Mouse (Mus musculus) lung, postnatal 4 days (tissue): ENCODE measurements at regions not wholly inside any gene's neighbourhood (a gene's known extent, or its start where the extent isn't known, plus 50 kb on each side); places are given as distances from the start of the nearest gene placed in this dataset.

Experiments used
- DNase-seq, 2 experiments: peaks; one replicate each; pipeline ENCODE4 v3.0.0; 2021

- peak; percentile 53 to 80 for DNase-seq
Measured at GRCm38 (mm10) chr2:159168553-159169064, 374.0 kb downstream of the Dhx35 start.

DNA sequence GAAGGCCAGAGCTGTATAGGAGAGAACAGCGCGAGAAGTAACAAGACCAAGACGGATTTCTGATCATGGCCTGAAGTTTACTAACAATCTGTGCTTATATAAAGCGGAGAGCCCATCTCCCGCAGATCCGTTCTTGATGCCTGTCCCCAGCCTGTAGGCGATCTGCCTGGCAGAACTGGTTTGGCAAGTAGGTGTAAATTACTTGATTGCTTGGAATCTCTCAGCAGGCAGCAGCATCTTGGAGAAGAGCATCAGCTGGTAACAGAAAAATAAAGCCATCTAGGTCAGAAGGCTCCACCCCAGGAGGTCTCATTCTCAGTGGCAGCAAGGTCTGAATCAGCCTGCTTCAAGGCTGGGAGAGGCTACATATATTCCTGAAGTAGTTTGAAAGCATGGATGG is 401.5 kb downstream of the Dhx35 start:
- DNase-seq = no peak

GRCm38 (mm10) chr2:159232266-159232665 is 437.7 kb downstream of the Dhx35 start:
- no peak for DNase-seq

GRCm38 (mm10) chr2:159235000-159235399 is 440.4 kb downstream of the Dhx35 start:
- no peak for DNase-seq

DNA sequence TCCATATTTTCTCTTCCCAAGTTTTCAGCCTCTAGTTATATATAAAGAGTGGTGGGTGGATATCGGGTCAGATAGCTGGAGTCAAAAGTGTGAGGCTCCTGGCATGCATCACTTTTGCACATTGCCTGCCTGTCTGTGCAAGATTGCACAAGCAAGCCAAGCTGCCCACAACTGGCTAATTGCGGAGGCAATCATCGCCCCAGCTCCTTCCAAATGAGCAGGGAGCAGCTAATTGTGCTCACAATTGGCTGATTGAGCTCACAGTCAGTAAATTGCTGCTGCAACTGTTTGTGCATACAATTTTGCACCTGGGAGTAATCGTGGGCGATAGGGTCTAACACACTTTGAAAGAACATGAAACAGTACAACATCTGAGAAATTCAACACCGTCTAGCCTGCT is 455.5 kb downstream of the Dhx35 start:
- no peak for DNase-seq

DNA sequence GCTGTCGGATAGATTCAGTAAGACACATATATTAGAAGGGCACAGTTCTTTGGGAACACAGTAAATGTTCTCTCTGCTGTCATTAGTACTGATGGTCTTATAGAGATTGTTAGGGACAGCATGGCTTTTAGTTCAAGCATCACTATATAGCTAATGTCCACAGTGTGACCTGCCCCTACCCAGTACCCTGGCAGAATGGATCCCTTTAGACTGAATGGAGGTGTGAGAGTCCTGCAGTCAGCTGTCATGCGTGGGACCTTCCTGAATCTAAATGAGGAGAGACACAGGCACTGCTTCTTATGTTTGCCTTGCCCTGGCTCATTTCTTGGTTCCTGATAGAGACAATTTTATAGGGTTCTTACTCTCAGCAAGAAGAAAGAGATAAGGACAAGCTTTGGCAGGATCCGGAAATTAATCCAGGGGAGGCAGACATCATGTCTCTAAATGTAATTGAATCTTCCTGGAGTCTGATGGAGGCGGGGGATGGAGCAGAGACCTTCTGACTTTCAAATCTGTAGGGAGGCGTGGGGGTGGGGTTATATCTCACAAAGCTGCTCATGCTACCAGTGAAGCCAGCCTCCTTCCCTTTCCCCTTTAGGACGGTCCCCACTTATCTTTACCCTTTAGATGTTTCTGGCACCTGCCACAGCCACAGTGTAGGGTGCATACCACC is 456.5 kb downstream of the Dhx35 start:
- DNase-seq = no peak

- peak; percentile 8 to 35 for DNase-seq
Measured at GRCm38 (mm10) chr2:159270221-159271080, 475.8 kb downstream of the Dhx35 start.

- DNase-seq = no peak
Measured at GRCm38 (mm10) chr2:159278896-159279295, 484.3 kb downstream of the Dhx35 start.

DNA sequence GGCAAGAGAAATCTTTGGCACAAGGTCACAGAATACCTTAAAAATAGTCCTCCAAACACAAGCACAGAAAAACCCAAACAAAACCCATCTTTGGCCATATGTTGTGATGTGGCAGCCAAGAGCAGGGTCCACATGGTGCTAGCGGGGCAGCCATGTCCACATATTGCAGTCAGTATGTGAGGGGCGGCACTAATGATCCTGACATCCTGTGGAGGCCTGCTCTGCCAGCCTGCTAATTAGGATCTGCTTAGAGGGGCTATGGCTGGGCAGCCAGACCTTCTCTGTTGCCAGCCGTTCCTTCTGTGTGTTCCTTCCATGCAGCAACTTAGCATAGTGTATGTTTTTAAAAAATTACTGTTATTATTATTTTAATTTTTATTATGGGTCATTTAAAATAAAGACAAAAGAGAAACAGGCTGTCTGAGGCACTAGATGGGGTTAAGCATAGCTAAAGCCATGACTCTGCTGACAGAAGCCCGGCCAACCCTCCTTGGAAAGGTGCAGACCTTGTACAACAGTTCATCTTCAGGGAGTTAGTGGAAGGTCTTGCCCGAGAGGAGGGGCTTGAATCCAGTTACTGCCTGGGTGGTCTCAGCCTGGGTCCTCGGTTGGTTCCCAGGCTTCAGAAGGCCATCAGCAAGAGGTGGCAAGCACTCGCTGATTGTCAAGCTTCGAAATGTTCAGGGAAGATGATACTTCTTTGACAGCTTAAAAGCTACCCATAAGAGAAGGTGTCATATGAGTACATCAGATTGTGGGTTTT is 487.1 kb downstream of the Dhx35 start:
- no peak for DNase-seq

DNA sequence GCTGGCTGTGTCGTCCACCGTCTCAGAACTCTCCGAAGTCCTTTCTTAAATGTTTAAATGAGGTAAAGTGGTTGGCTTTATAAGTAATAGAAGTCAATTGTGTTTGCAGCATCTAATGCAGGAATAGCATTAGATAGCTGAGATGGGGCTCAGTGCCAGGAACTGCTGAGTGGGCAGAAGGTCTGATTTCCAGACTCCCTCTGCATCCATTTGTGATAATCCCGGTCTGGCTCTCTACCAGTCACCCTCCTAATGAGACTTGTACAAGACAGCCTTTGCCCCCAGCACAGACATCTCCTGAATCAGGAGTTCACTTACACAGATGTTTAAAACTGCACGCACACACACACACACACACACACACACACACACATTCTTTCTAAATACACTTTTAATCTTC is 489.5 kb downstream of the Dhx35 start:
- no peak for DNase-seq

DNA sequence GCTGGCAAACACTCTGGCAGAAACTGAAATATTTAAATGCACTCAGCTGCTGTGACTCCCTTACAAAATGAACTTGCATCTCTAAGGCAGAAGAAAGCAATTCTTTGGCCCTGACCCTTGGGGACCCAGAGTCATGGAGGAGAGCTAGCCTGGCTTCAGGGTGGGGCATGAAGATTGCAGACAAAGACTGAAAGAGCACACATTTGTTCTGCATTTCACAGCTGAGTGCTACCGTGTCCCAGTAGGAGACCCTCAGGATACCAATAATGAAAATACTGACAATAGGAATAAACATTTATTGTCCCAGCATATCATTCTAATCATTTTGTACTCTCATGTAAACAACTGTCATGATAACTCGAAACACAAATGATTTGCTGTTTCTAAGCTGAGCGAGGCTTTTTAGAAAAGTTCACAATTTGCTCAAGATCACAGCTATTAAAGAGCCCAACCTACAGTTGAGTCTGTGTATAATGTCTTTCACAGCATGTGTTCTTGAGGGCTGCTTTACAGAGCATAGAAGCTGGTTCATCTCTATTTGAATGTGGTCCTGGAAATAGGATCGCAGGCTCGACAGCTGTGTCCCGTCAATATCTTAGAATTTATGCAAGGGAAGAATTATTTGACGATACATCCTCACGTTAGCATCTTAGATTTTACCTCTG is 490.1 kb downstream of the Dhx35 start:
- DNase-seq = no peak

- DNase-seq = no peak
Measured at GRCm38 (mm10) chr2:159287996-159288563, 493.5 kb downstream of the Dhx35 start.

- no peak for DNase-seq
Measured at GRCm38 (mm10) chr2:159290081-159290480, 495.5 kb downstream of the Dhx35 start.

- DNase-seq = no peak
Measured at GRCm38 (mm10) chr2:159307001-159307400, 512.4 kb downstream of the Dhx35 start.

DNA sequence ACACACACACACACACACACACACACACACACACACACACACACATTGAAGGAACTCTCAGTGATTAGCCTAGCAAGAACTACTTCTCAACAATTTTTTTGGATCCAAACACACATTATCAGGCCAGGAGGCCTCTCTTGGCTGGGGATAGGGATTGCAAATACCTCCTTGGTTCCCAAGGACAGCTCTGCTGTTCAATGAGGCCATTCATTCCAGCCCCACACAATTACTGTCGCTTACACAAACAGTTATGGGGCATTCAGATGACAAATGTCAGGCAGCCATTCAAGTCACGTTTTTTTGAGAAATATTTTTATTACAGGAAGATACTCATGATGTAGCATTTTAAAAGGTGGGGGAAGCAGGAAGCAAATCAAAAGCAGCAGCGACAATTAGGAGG is 540.1 kb downstream of the Dhx35 start:
- DNase-seq = peak in 1 of 2 experiments; percentile 25

DNA sequence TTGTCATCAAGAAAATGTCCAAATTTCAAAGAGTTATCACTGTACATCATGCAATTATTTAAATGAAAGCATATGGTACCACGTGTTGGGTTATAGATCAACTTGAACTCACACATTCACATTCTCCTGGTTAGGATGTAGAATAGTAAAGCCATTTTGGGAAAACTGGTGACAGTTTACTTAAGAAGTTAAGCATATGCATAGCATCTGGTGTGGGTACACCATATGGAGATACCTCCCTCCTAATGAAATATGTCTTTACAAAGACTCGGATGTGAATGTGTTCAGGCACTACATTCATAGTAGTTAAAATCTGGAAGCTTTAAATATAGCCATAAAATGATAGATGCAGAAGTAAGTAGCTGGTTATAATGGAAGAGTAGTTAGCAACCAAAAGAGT is 542.0 kb downstream of the Dhx35 start:
- no peak for DNase-seq

- DNase-seq = no peak
Measured at GRCm38 (mm10) chr2:159343624-159344560, 549.3 kb downstream of the Dhx35 start.

- peak in 1 of 2 experiments; percentile 31 for DNase-seq
Measured at GRCm38 (mm10) chr2:159354247-159354646, 559.6 kb downstream of the Dhx35 start.

DNA sequence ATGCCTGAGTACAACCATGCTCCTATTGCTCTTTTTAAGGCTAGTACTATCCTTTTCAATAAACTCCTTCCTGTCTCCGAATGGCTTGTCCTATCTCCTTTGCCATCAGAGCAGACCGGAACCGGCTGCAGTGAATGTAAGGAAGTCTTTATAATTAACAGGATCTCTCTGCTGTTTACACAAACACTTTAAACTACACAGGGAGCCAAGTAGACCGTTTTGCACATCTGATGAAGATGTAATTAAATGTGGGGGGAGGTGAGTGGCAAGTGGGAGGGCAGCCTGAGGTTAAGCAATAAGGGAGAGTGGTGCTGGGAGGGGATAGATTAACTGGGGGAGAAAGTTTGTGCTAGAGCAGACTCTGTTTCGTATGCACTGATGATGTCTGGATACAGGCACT is 561.9 kb downstream of the Dhx35 start:
- peak; percentile 20 to 60 for DNase-seq

GRCm38 (mm10) chr2:159361371-159361770 is 566.8 kb downstream of the Dhx35 start:
- no peak for DNase-seq

DNA sequence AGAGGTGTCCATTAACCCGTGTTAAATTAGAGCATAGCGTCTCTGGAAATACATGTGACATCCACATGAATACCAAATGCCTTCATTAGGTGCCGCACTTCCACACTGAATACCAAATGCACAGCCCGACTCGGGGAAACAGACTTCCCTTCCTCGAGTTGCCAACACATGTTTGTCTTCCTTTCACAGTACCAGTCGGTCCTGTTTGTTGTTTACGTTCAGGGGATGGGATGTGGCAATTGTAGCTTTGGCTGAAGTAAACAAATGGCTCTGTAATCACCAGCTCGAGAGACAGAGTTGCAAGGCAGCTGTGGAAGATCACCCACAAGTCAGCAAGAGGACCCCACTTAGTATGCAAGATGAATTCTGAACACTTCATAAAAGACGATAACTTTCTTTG is 598.3 kb downstream of the Dhx35 start:
- DNase-seq = peak; percentile 18 to 67
